Mouse (Mus musculus) macrophage (primary cell): ENCODE data around the gene Acot3. TPM values are rescaled to one million over a fixed set of nuclear protein-coding genes. Genes with fewer than 3 reads are reported as not detected.
"Not testable (repeated sequence)": the region's sequence is repeated elsewhere in the genome, so short reads cannot be mapped to it uniquely, and the experiment has no call there.

ENCODE experiments used
- H3K27ac ChIP-seq: fragments of 350-480 bp; formaldehyde crosslinking; 2 replicates; pipeline ENCODE4 v1.9.0; 2021
- H3K36me3 ChIP-seq: fragments of 350-480 bp; formaldehyde crosslinking; 2 replicates; pipeline ENCODE4 v1.9.0; 2021; ENCODE audit errors: inconsistent target
- H3K4me3 ChIP-seq: fragments of 350-480 bp; formaldehyde crosslinking; 2 replicates; pipeline ENCODE4 v1.9.0; 2021; ENCODE audit errors: inconsistent target
- H3K79me2 ChIP-seq: fragments of 350-480 bp; formaldehyde crosslinking; 2 replicates; pipeline ENCODE4 v1.9.0; 2021; ENCODE audit errors: inconsistent target
- WGBS: methylation state at CpG from one replicate; pipeline ENCODE4 v1.1.7; 2026; ENCODE audit warnings: inconsistent platforms; ENCODE audit not compliant: missing documents; 5-methylcytosine and 5-hydroxymethylcytosine counted together
- polyA plus RNA-seq: library from polyadenylated mRNA; stranded (reverse); fragments of 250-400 nt; gene quantifications from 3 replicates; pipeline ENCODE4 v1.2.4, GENCODE M21; 2018; ENCODE audit warnings: inconsistent platforms

Gene Acot3
- polyA plus RNA-seq, 1 experiment from 2014 or later = not detected

DNA sequence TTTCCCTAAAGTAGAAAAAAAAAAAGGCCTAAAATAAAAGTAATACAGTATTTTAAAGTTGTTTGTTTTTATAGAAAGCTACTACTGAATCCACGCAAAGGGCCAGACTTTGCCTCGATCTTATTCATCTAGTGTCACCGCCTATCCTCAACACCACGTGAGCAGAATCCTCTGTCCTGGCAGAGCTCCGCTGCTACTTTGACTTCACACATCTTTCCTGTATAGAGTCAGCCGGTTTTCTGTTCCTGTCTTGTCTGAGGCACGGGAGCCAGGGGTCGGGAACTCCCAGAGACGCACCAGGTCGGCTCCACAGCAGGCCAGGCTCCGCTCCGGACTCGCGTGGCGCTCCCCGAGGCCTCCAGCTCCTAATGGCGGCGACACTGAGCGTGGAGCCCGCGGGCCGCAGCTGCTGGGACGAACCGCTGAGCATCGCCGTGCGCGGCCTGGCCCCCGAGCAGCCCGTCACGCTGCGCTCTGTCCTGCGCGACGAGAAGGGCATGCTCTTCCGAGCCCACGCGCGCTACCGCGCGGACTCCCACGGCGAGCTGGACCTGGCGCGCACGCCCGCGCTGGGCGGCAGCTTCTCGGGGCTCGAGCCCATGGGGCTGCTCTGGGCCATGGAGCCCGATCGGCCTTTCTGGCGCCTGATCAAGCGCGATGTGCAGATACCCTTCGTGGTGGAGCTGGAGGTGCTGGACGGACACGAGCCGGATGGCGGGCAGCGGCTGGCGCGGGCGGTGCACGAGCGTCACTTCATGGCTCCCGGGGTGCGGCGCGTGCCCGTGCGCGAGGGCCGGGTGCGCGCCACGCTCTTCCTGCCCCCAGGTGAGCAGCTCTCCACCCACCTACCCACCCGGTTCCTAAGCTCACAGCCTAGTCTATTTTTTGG is 48.9 kb downstream of the Acot3 start, which contains the start of gene Acot6:
Acot6 (plus strand) TSS at position 51 of the 889 bp plus-strand sequence.
- not testable (repeated sequence) for H3K79me2 ChIP-seq

DNA sequence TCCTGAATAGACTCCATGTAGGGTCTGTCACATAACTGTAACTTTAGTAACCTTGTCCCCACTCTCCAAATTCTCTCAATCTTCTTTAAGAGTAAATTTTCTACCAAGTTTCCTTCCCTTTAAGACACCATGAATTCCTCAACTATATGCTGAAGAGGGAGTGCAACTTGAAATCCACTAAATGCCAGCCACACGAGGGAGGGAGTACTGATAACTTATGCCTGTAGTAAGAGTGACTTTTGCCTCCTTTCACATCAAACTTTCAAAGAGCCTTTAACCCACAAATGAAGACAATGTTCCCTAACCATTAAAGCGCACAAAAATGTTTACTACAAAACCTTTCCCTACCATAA is 49.5 kb downstream of the Acot3 start:
- Histone ChIP-seq H3K27ac (no peak overlapping the region), H3K4me3 (no peak overlapping the region), H3K79me2 (no peaks in the 10 kb centered on the region), H3K36me3 (no peaks in the 10 kb centered on the region)
- 82% methylated on average over 2 of the region's 2 CpGs for WGBS

More for the DNA sequence above, 48.9 kb downstream of the Acot3 start, which contains the start of gene Acot6:
- peak within 1 kb of the TSS; percentile 17; the same call in 1 of the 2 replicates for H3K4me3 ChIP-seq
- 3% methylated on average over 56 of the region's 80 CpGs for WGBS
- H3K36me3 ChIP-seq, H3K27ac ChIP-seq: not testable (repeated sequence)

DNA sequence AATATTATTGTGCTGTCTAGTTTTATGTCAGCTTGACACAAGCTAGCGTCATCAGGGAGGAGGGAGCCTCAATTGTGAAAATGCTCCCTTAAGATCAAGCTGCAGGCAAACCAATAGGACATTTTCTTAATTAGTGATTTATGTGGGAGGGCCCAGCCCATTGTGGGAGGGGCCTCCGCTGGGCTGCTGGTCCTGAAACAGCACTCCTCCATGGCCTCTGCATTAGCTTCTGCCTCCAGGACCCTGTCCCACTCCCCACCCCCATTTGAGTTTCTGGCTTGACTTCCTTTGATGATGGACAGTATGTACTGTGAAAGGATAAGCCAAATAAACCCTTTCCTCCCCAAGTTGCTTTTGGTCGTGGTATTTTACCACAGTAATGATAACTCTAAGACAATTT is 55.1 kb downstream of the Acot3 start:
- no peaks in the 10 kb centered on the region for H3K36me3 ChIP-seq
- no peaks in the 10 kb centered on the region for H3K79me2 ChIP-seq
- WGBS = 95% methylated on average over 3 of the region's 3 CpGs
- no peak overlapping the region for H3K4me3 ChIP-seq
- H3K27ac ChIP-seq = no peak overlapping the region

DNA sequence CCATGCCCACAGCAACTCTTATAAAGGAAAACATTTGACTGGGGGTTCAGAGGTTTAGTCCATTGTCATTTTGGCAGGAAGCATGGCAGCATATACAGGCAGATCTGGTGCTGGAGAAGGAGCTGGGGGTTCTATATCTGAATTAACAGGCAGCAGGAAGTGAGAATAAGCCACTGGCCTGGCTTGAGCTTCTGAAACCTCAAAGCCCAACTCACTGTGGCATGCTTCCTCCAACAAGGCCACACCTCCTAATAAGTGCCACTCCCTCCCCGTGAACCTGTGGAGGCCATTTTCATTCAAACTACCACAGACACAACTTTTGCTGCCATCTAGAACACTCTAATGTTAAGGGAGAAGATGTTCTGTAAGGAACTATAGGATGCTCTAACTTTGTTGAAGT is 55.7 kb downstream of the Acot3 start:
- Histone ChIP-seq H3K36me3 (no peaks in the 10 kb centered on the region), H3K4me3 (no peak overlapping the region), H3K27ac (no peak overlapping the region), H3K79me2 (no peaks in the 10 kb centered on the region)
- WGBS = 27% methylated on average over 1 of the region's 1 CpGs

DNA sequence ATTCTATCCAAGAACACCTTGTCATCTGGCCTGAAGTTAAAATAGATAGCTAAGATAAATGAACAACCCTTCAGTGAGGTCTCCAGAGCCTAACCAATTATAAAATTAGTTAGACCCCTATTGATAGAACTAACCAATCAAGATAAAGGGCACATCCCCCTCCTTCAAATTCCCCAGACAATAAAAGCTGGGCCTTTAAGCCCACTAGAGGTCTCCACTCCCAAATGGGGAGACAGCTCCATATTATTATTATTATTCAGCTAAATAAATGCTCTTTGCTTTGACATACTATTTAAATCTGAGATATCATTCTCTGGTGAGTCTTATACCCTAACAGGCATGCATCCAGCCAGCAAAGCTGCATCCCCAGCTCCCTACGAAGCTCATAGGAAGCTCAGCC is 58.0 kb downstream of the Acot3 start:
- H3K27ac ChIP-seq = no peak overlapping the region
- H3K79me2 ChIP-seq = no peaks in the 10 kb centered on the region
- WGBS = 83% methylated on average over 1 of the region's 1 CpGs
- H3K36me3 ChIP-seq = no peaks in the 10 kb centered on the region
- H3K4me3 ChIP-seq = no peak overlapping the region

Other genes with a start within 250 kb of the Acot3 start
- gene Numb, start 130.2 kb upstream of the Acot3 start, polyA plus RNA-seq = 32.8 to 57.9 TPM (median 47.1 TPM) in 3 replicates
- 3.4 to 15.2 TPM (median 7.3 TPM) in 3 replicates for gene Riox1, start 101.5 kb upstream of the Acot3 start, polyA plus RNA-seq
- not detected in 3 replicates for gene Heatr4, start 67.3 kb upstream of the Acot3 start, polyA plus RNA-seq
- gene Acot2, start 64.3 kb upstream of the Acot3 start, polyA plus RNA-seq = 9.4 to 14.1 TPM (median 11.7 TPM) in 3 replicates
- 1.9 to 4.4 TPM (median 3.0 TPM) in 3 replicates for gene Acot1, start 42.7 kb upstream of the Acot3 start, polyA plus RNA-seq
- 0.05 to 0.83 TPM (median 0.11 TPM) in 3 replicates for gene Acot4, start 13.8 kb upstream of the Acot3 start, polyA plus RNA-seq
- not detected in 3 replicates for gene Gm49366, start 13.2 kb upstream of the Acot3 start, polyA plus RNA-seq
- gene Acot5, start 17.2 kb downstream of the Acot3 start, polyA plus RNA-seq = not detected in 3 replicates
- gene Acot6, start 48.5 kb downstream of the Acot3 start, polyA plus RNA-seq = 0.25 to 1.5 TPM (median 0.76 TPM) in 3 replicates
- 1.2 to 2.2 TPM (median 1.7 TPM) in 3 replicates for gene Dnal1, start 62.2 kb downstream of the Acot3 start, polyA plus RNA-seq
- gene Pnma1, start 96.3 kb downstream of the Acot3 start, polyA plus RNA-seq = 0.13 to 0.29 TPM (median 0.20 TPM) in 3 replicates
- gene Elmsan1, start 166.7 kb downstream of the Acot3 start, polyA plus RNA-seq = 11.0 to 13.7 TPM (median 13.5 TPM) in 3 replicates
- 38.2 to 43.3 TPM (median 40.5 TPM) in 3 replicates for gene Ptgr2, start 233.1 kb downstream of the Acot3 start, polyA plus RNA-seq